Mouse (Mus musculus) brain, embryonic 14.5 days (tissue): ENCODE measurements around the gene Arih1.

ENCODE experiments used
- CTCF ChIP-seq: fragments of 200-500 bp; IDR thresholded peaks from 2 replicates; pipeline ENCODE4 v1.5.1; 2012; ENCODE audit warnings: inconsistent platforms, mild to moderate bottlenecking, moderate library complexity, borderline replicate concordance; ENCODE audit not compliant: insufficient read depth, insufficient read length; ENCODE audit errors: extremely low read depth
- POLR2A ChIP-seq: fragments of 200-500 bp; IDR thresholded peaks from 2 replicates; pipeline ENCODE4 v1.6.1; 2012; ENCODE audit warnings: mild to moderate bottlenecking, inconsistent platforms, borderline replicate concordance; ENCODE audit not compliant: poor library complexity, insufficient read depth, insufficient read length, severe bottlenecking; ENCODE audit errors: extremely low read depth

GRCm38 (mm10) chr9:59508146-59508545 lies 21.7 kb upstream of the Arih1 start:
- no peak for TF ChIP-seq CTCF
- TF ChIP-seq POLR2A, result no peak
